Mouse (Mus musculus): ENCODE results near the gene Sertad3. TPM values are rescaled to one million over a fixed set of nuclear protein-coding genes. Genes with fewer than 3 reads are reported as not detected.
A peak's percentile ranks its signal among the peaks of the same experiment; 100 is the strongest.

Sertad3 gene
- total RNA-seq, 2 experiments from 2014 or later = 56.2 to 57.3 TPM

DNA sequence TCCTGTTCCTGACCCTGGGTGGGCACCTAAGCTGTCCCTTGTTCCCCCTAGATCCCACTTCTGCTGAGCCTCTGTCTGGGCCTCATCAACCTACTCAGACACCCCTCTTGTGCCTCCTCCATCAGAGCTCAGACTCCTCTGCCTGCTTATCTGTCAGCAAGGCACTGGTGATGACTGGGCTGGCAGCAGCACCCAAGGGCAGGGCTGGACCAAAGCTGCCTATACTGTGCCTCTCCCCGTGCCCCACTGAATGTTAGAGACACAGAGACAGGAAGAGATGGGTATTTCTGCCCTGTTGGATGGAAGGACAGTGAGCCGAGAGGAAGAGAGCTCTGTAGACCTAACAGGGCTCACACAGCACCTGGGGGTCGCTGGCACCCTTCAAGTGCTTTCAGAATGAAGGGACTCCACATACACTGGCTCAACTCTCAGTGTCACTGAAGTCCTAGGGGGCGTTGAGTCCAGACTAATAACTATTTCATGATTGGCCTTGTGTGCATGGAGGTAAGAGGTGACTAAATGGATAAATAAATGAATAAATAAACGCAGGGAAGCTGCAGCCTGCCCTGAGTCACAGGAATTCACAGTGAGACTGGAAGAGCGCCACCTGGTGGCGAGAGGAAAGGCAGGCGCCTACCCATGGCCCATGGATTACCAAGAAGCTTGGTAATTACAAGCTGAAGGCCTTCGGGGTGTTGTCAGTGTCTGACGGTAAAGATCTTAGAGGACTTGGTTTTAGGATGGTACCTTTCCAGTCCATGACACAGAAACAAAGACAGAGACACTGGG is 52.7 kb downstream of the Sertad3 start:
- ATAC-seq (replicated peaks; ENCODE audit: low FRiP score, poor library complexity, severe bottlenecking) = peak; percentile 88

Other genes with a start within 250 kb of the Sertad3 start
- gene Itpkc, start 245.1 kb upstream of the Sertad3 start, total RNA-seq (2015; ENCODE audit: low replicate concordance) = 2.3 TPM in 1 of 2 replicates, not detected in the other
- 0.60 and 1.5 TPM in 2 replicates for gene Itpkc, start 245.1 kb upstream of the Sertad3 start, total RNA-seq (2017; ENCODE audit: low replicate concordance)
- 2.1 and 3.5 TPM in 2 replicates for gene Coq8b, start 240.7 kb upstream of the Sertad3 start, total RNA-seq (2015; ENCODE audit: low replicate concordance)
- 2.9 and 4.5 TPM in 2 replicates for gene Coq8b, start 240.7 kb upstream of the Sertad3 start, total RNA-seq (2017; ENCODE audit: low replicate concordance)
- 0.42 and 0.58 TPM in 2 replicates for gene Numbl, start 215.3 kb upstream of the Sertad3 start, total RNA-seq (2015; ENCODE audit: low replicate concordance)
- gene Numbl, start 215.3 kb upstream of the Sertad3 start, total RNA-seq (2017; ENCODE audit: low replicate concordance) = 0.17 and 1.5 TPM in 2 replicates
- not detected in 2 replicates for gene Ltbp4, start 136.1 kb upstream of the Sertad3 start, total RNA-seq (2015; ENCODE audit: low replicate concordance)
- gene Ltbp4, start 136.1 kb upstream of the Sertad3 start, total RNA-seq (2017; ENCODE audit: low replicate concordance) = 1.2 TPM in 1 of 2 replicates, not detected in the other
- 9.0 and 13.3 TPM in 2 replicates for gene Shkbp1, start 117.7 kb upstream of the Sertad3 start, total RNA-seq (2015; ENCODE audit: low replicate concordance)
- gene Shkbp1, start 117.7 kb upstream of the Sertad3 start, total RNA-seq (2017; ENCODE audit: low replicate concordance) = 3.4 and 10.0 TPM in 2 replicates
- gene Gm20479, start 116.3 kb upstream of the Sertad3 start, total RNA-seq (2015; ENCODE audit: low replicate concordance) = not detected in 2 replicates
- not detected in 2 replicates for gene Gm20479, start 116.3 kb upstream of the Sertad3 start, total RNA-seq (2017; ENCODE audit: low replicate concordance)
- gene Sptbn4, start 26.1 kb upstream of the Sertad3 start, total RNA-seq (2015; ENCODE audit: low replicate concordance) = 0.42 TPM in 1 of 2 replicates, not detected in the other
- gene Sptbn4, start 26.1 kb upstream of the Sertad3 start, total RNA-seq (2017; ENCODE audit: low replicate concordance) = 0.17 and 0.28 TPM in 2 replicates
- 379 and 403 TPM in 2 replicates for gene Blvrb, start 25.8 kb upstream of the Sertad3 start, total RNA-seq (2015; ENCODE audit: low replicate concordance)
- gene Blvrb, start 25.8 kb upstream of the Sertad3 start, total RNA-seq (2017; ENCODE audit: low replicate concordance) = 431 and 604 TPM in 2 replicates
- 26.5 and 34.1 TPM in 2 replicates for gene Sertad1, start 13.1 kb downstream of the Sertad3 start, total RNA-seq (2015; ENCODE audit: low replicate concordance)
- gene Sertad1, start 13.1 kb downstream of the Sertad3 start, total RNA-seq (2017; ENCODE audit: low replicate concordance) = 26.2 and 30.5 TPM in 2 replicates
- gene Prx, start 25.6 kb downstream of the Sertad3 start, total RNA-seq (2015; ENCODE audit: low replicate concordance) = not detected in 2 replicates
- 0.28 and 0.43 TPM in 2 replicates for gene Prx, start 25.6 kb downstream of the Sertad3 start, total RNA-seq (2017; ENCODE audit: low replicate concordance)
- not detected in 2 replicates for gene Hipk4, start 49.5 kb downstream of the Sertad3 start, total RNA-seq (2015; ENCODE audit: low replicate concordance)
- not detected in 2 replicates for gene Hipk4, start 49.5 kb downstream of the Sertad3 start, total RNA-seq (2017; ENCODE audit: low replicate concordance)
- 128 and 139 TPM in 2 replicates for gene Pld3, start 79.5 kb downstream of the Sertad3 start, total RNA-seq (2015; ENCODE audit: low replicate concordance)
- gene Pld3, start 79.5 kb downstream of the Sertad3 start, total RNA-seq (2017; ENCODE audit: low replicate concordance) = 73.6 and 84.7 TPM in 2 replicates
- 2.9 TPM in 1 of 2 replicates, not detected in the other for gene 2310022A10Rik, start 79.5 kb downstream of the Sertad3 start, total RNA-seq (2015; ENCODE audit: low replicate concordance)
- gene 2310022A10Rik, start 79.5 kb downstream of the Sertad3 start, total RNA-seq (2017; ENCODE audit: low replicate concordance) = 3.6 and 10.4 TPM in 2 replicates
- gene Akt2, start 117.8 kb downstream of the Sertad3 start, total RNA-seq (2015; ENCODE audit: low replicate concordance) = 22.7 and 25.1 TPM in 2 replicates
- gene Akt2, start 117.8 kb downstream of the Sertad3 start, total RNA-seq (2017; ENCODE audit: low replicate concordance) = 51.2 and 57.6 TPM in 2 replicates
- gene Ttc9b, start 180.1 kb downstream of the Sertad3 start, total RNA-seq (2015; ENCODE audit: low replicate concordance) = not detected in 2 replicates
- not detected in 2 replicates for gene Ttc9b, start 180.1 kb downstream of the Sertad3 start, total RNA-seq (2017; ENCODE audit: low replicate concordance)
- gene Map3k10, start 200.8 kb downstream of the Sertad3 start, total RNA-seq (2015; ENCODE audit: low replicate concordance) = 1.0 TPM in 1 of 2 replicates, not detected in the other
- gene Map3k10, start 200.8 kb downstream of the Sertad3 start, total RNA-seq (2017; ENCODE audit: low replicate concordance) = 0.77 and 0.98 TPM in 2 replicates
- not detected in 2 replicates for gene Zfp607b, start 215.6 kb downstream of the Sertad3 start, total RNA-seq (2015; ENCODE audit: low replicate concordance)
- 0.28 TPM in 1 of 2 replicates, not detected in the other for gene Zfp607b, start 215.6 kb downstream of the Sertad3 start, total RNA-seq (2017; ENCODE audit: low replicate concordance)